Mouse (Mus musculus): ENCODE data around the gene Dab1.

Dab1 gene

GRCm38 (mm10) chr4:104689047-104689446 is 1069.9 kb downstream of the Dab1 start:
- DNase-seq = peak; percentile 31 to 33

DNA sequence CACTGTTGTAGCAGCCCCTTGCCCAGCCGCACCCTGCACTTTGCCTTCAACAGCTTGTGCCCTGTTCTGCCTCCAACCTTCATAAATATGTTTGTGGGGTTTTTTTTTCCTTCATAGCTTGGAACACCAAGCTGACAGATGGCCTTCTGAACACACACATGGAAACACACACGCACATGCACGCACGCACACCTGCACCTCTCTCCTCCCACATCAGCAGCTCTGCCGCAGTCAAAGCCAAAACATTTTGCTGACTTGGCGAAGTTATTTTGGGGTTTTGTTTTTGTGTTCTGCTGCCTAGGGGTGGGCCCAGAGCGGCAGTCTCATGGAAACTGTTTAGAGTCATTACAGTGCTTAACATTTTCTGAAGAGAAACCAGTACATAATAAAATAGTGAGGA is 1071.9 kb downstream of the Dab1 start:
- peak; percentile 21 to 27 for DNase-seq

- DNase-seq = no peak
These were observed 1075.0 kb downstream of the Dab1 start for GRCm38 (mm10) chr4:104694188-104694587.

DNA sequence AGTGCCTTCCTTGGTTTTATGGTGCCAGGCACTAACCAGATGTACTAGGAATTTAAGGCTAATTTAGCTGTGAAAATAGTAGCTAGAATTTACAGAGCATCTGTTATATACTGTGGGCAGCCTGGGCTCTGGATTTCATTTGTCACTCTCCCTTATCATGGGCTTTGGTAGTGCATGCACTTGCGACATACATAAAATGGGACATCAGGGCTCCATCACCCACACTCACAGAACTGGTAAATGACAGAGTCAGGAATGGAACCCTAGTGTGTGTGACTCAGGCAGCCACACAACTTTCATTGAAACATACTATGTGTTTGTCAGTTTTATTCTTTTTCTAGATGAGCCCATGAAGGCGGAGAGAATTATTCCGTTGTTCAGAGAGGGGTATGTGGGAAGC is 1077.4 kb downstream of the Dab1 start:
- DNase-seq = no peak

- no peak for DNase-seq
These were observed 1078.5 kb downstream of the Dab1 start for GRCm38 (mm10) chr4:104697703-104698102.

DNA sequence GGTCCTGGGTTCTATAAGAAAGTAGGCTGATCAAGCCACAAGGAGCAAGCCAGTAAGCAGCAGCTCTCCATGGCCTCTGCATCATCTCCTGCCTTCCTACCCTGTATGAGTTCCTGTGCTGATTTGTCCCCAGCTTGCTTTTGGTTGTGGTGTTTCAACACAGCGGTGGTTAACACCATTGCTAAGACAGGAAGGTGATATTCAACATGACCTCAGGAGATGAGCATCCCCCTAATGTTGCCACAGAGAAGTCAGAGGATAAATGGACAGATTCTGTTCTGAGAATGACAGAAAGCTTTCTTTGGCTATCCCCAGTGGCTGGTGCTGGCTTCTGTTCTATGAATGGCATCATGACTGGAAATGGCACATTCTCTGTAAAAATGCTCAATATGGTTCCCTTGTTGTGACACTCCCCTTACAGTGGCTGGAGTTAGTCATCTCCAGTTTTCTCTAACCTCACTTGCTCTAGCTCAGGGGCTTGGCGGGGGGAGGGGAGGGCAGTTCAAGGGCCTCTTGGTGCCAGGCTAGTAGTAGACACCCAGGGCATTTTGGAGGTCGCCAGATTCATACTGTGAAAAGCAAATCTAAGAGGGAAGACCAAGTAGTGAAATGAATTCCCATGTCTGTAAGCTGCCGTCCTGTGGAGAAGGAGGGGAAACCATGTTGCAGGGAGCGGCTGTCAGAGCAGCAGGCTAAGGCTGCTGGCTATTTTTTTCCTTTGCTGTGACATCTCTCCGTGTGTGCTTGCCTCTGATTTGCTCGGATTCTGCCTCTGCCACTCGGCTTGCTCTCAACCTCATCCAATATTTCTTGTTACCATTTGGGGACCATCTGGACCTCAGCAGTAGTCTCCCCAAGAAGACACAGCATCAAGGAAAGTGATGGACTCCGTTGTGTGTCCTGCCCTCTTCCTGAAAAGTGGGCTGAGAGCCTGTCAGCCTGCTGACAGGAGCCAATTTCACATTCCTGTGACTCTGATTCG is 1086.8 kb downstream of the Dab1 start:
- peak; percentile 68 to 73 for DNase-seq

- DNase-seq = peak in 1 of 2 experiments; percentile 52
These were observed 1093.4 kb downstream of the Dab1 start for GRCm38 (mm10) chr4:104712338-104713083.

- no peak for DNase-seq
These were observed 1095.9 kb downstream of the Dab1 start for GRCm38 (mm10) chr4:104714925-104715519.

DNA sequence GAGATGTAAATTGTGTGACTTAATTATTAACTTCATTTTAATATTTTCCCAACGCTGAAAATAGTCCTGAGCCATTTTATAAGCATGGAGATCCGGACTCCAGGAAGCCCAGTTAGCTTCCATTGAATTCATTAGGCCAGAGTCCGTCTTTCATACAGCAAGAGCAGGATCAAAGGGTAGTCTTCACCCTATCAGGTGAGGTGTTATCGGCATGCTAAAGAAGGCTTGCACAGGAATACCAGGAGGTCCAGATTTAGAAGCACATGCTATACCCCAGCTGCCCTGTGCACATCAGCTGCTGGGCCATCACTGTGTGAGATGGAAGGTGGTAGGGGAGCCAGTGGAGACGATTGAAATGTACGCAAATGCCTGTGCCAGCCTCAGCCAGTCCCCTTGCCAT is 1096.7 kb downstream of the Dab1 start:
- no peak for DNase-seq

- DNase-seq = no peak
These were observed 1097.3 kb downstream of the Dab1 start for GRCm38 (mm10) chr4:104716506-104716905.

DNA sequence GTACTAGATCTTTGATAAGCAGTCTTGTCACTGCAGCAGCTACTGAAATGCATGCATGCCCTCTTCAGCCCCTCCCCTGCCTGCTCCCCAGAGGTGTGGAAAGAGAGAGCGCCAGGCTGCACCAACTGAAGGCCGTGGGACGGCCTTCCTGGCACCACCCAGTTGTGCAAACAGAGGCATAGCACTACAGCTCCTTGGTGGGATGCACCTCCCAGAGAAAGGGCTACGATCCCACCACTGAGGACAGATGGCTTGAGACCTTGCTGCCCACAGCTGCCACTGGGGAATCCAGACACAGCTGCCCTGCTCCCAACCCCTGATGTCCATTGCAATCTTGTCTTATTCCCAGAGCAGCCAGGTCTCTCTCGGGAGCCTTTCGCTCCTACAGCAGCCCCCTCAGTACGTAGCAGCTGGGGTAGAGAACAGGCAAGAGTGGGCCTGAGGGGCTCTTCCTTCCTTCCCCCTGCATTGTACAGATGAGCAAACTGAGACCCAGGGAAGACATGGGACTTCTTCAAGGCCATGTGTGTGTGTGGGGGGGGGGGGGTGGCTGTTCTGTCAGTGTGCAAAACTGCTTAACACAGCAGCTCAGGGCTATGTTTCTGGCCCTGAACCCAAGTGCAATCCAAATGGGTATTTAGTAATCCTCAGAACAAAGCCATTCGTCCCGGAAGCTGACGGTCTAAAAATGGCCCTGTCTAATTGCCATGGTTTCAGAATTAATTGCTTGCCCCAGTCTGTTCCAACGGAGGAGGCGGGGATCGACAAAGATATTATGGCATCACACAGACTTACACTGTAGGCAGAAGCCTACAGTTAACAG is 1100.0 kb downstream of the Dab1 start:
- DNase-seq = no peak

GRCm38 (mm10) chr4:104723527-104724045 is 1104.4 kb downstream of the Dab1 start:
- no peak for DNase-seq

DNA sequence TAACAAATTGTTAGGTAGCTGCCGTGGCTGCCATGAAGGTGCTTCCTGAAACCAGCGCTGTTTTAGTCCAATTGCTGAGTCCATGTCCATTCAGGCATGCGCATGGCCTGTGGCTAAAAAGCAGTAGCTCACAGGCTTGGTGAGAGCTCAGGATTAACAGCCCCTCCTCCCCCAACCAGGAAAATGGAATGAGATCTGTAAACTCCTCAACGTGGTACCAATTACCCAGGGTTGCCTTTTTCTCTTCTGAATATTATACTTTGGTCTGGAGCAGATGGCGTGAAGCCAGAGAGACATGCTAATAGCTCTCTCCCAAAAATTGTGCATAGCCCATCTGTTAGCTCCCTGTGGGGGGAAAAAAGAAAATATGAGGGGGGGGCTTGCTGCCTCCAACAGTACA is 1105.1 kb downstream of the Dab1 start:
- peak; percentile 63 to 65 for DNase-seq

DNA sequence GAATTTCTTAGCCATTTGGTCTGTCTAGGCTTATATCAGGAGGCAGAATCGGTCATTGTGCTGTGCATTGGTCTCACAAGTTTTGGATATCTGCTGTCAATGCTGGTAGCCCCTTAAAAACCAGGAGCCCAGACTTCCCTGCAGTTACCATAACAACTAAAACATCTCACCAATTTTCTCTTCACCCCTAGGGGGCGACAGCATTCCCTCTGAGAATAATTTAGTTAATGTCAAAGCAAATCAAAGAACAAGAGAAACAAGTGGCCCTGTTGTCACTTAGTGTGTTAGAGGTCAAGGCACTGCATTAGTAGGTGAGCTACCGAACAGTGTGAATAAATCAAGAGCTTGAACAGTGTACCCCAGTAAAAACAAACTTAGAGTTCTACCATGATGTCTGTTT is 1106.5 kb downstream of the Dab1 start:
- peak; percentile 47 to 53 for DNase-seq

GRCm38 (mm10) chr4:104729185-104729584 is 1110.0 kb downstream of the Dab1 start:
- no peak for DNase-seq

- DNase-seq = peak; percentile 59 to 60
These were observed 1127.3 kb downstream of the Dab1 start for GRCm38 (mm10) chr4:104746500-104746899.

GRCm38 (mm10) chr4:104754090-104754489 is 1134.9 kb downstream of the Dab1 start:
- DNase-seq = no peak

DNA sequence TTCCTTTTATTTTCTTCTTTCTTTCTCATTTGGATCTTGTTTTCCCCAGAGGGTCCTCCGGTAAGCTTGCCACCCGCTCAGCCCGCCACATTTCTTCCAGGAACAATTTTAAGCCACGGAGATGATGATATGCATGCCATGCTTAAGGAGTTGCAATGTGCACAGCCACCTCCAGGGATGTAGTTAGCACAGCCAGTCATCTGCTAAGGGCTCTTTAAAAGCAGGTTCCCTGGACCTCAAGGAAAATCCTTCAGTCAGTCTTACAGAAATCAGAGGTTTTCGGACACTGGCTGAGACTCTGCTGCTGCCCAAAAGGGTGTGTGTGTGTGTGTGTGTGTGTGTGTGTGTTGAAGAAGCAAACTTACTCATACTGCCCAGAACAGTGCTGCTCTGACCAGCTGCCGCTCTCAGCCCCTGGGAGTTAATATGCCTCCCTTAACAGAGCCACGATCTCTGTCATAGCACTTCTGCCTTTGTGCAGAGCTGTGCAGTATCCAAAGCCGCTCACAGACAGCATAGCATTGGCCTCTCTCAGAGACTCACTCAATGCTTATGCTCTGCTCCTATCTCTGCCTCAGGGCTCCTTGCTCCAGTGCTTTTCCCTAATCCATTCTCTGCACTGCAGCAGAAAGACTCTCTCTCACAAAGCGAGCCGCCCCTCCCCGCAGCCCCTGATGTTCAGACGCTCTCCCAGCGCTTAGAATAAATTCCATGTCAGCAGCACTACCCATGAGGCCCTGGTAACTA is 1141.9 kb downstream of the Dab1 start:
- DNase-seq = peak in 1 of 2 experiments; percentile 16

GRCm38 (mm10) chr4:104766065-104766464 is 1146.9 kb downstream of the Dab1 start, which contains the start of gene C8b:
Gene C8b, plus strand, starts transcription at chr4:104766317.
- DNase-seq = no peak

DNA sequence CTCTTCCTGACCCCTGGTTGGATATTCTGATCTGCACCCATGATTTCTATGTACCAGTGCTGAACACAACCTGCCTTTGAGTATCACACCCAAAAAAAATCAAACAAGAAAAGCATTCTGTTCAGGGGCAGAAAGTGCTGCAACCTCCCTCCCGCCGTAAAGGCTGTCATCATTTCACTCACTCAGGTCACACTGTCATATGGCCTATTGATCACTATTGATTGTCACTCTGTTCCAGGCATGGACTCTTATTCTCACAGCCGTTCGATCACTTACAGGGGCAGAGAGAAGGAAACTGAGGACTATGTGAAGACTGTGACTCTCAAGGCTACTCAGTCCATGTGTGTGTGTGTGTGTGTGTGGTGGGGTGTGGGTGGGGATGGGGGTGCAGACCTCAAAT is 1149.0 kb downstream of the Dab1 start:
- DNase-seq = no peak

DNA sequence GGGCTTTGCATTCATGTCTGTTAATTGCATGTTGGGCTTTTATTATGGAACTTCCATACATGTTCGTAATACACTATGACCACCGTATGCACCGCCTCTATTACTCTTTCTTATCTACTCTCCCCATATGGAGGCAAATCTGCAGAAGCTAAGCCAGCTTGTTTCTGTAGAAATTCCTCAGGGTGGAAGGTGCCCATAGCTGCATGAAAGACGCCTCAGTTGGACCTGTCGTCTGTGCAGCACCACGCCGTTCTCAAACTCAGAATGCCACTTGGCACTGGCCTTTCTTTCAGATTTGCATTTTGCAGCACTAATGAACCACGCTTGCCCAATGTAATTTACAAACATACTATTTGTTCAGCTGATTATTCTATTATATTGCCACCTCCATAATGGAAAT is 1150.4 kb downstream of the Dab1 start:
- DNase-seq = no peak
